Mouse (Mus musculus) embryonic facial prominence, embryonic 15.5 days (tissue): ENCODE data around the gene Lhx4. TPM values are rescaled to one million over a fixed set of nuclear protein-coding genes. Genes with fewer than 3 reads are reported as not detected.

Experiments used
- ATAC-seq: fragments of 200-750 bp; cut with Nextera tagmentation; 2 replicates; pipeline ENCODE4 v1.8.0; 2017; ENCODE audit warnings: low read depth, moderate TSS enrichment; ENCODE audit not compliant: insufficient number of reproducible peaks, low FRiP score, low TSS enrichment
- H3K27ac ChIP-seq: fragments of 300-500 bp; sonication (generic); replicated peaks from 2 replicates; pipeline ENCODE4 v1.5.1; 2015; ENCODE audit warnings: mild to moderate bottlenecking, inconsistent platforms
- H3K27me3 ChIP-seq: fragments of 300-500 bp; sonication (generic); 2 replicates; pipeline ENCODE4 v1.6.1; 2015; ENCODE audit warnings: inconsistent platforms
- H3K36me3 ChIP-seq: fragments of 300-500 bp; sonication (generic); 2 replicates; pipeline ENCODE4 v1.6.1; 2015; ENCODE audit warnings: mild to moderate bottlenecking, inconsistent platforms
- H3K4me1 ChIP-seq: fragments of 300-500 bp; sonication (generic); 2 replicates; pipeline ENCODE4 v1.6.1; 2015; ENCODE audit warnings: inconsistent platforms
- H3K4me2 ChIP-seq: fragments of 300-500 bp; sonication (generic); replicated peaks from 2 replicates; pipeline ENCODE4 v1.6.1; 2015; ENCODE audit warnings: mild to moderate bottlenecking, inconsistent platforms
- H3K4me3 ChIP-seq: fragments of 300-500 bp; sonication (generic); replicated peaks from 2 replicates; pipeline ENCODE4 v1.5.1; 2015; ENCODE audit warnings: mild to moderate bottlenecking, inconsistent platforms
- H3K9ac ChIP-seq: fragments of 300-500 bp; sonication (generic); 2 replicates; pipeline ENCODE4 v1.6.1; 2015; ENCODE audit warnings: inconsistent platforms
- H3K9me3 ChIP-seq: fragments of 300-500 bp; sonication (generic); replicated peaks from 2 replicates; pipeline ENCODE4 v1.6.1; 2016; ENCODE audit warnings: inconsistent platforms
- whole genome bisulfite sequencing: fragments of 180-500 bp; shearing (Covaris S2); methylation state at CpG from one replicate; pipeline ENCODE4 v1.1.7; 2015; 5-methylcytosine and 5-hydroxymethylcytosine counted together
- polyA plus RNA-seq: library from polyadenylated mRNA; unstranded; fragments of >200 nt; fragmentation: Nextera tagmentation; extraction: Ambion mirVana; gene quantifications from 2 replicates; pipeline ENCODE4 v1.2.1, GENCODE M21; 2015

Gene Lhx4
- polyA plus RNA-seq, 1 experiment from 2014 or later, result not detected

- peak overlapping the region; percentile 49 for H3K4me3 ChIP-seq
- peak overlapping the region; percentile 95 for H3K4me2 ChIP-seq
- peaks cover 88% of the 10 kb centered on the region for H3K27me3 ChIP-seq
- no peak overlapping the region for H3K27ac ChIP-seq
- no peaks in the 10 kb centered on the region for H3K9me3 ChIP-seq
- ATAC-seq, result 0 out of 2 replicates have a peak, but pooled peaks have one; percentile 56
- no peaks in the 10 kb centered on the region for H3K36me3 ChIP-seq
- H3K9ac ChIP-seq, result no peak overlapping the region
- under 1% methylated on average over 26 of the region's 26 CpGs for WGBS
- peaks cover 33% of the 10 kb centered on the region for H3K4me1 ChIP-seq
These were observed 9.5 kb downstream of the Lhx4 start for GRCm38 (mm10) chr1:155741988-155742387.

GRCm38 (mm10) chr1:155741378-155741945, 10.0 kb downstream of the Lhx4 start:
- H3K4me1 ChIP-seq, result peaks cover 33% of the 10 kb centered on the region
- H3K4me2 ChIP-seq, result peak overlapping the region; percentile 95
- H3K36me3 ChIP-seq, result no peaks in the 10 kb centered on the region
- H3K9ac ChIP-seq, result no peak overlapping the region
- no peak for ATAC-seq
- no peak overlapping the region for H3K27ac ChIP-seq
- H3K9me3 ChIP-seq, result no peaks in the 10 kb centered on the region
- peak overlapping the region; percentile 49 for H3K4me3 ChIP-seq
- WGBS, result under 1% methylated on average over 34 of the region's 34 CpGs
- H3K27me3 ChIP-seq, result peaks cover 88% of the 10 kb centered on the region

- Histone ChIP-seq H3K9ac (no peak overlapping the region), H3K9me3 (no peaks in the 10 kb centered on the region), H3K4me3 (peak overlapping the region; percentile 49), H3K36me3 (no peaks in the 10 kb centered on the region), H3K4me2 (peak overlapping the region; percentile 95), H3K4me1 (peaks cover 36% of the 10 kb centered on the region), H3K27ac (no peak overlapping the region), H3K27me3 (peaks cover 88% of the 10 kb centered on the region)
- under 1% methylated on average over 44 of the region's 44 CpGs for WGBS
- ATAC-seq, result no peak
These were observed 10.7 kb downstream of the Lhx4 start for GRCm38 (mm10) chr1:155740622-155741377.

- ATAC-seq, result no peak
- WGBS, result under 1% methylated on average over 25 of the region's 25 CpGs
- Histone ChIP-seq H3K9me3 (no peaks in the 10 kb centered on the region), H3K4me2 (no peak overlapping the region), H3K4me3 (no peak overlapping the region), H3K4me1 (peaks cover 32% of the 10 kb centered on the region), H3K27ac (no peak overlapping the region), H3K9ac (no peak overlapping the region), H3K36me3 (no peaks in the 10 kb centered on the region), H3K27me3 (peaks cover 97% of the 10 kb centered on the region)
These were observed 13.6 kb downstream of the Lhx4 start for GRCm38 (mm10) chr1:155737809-155738383.

- H3K27me3 ChIP-seq, result peaks cover 97% of the 10 kb centered on the region
- no peaks in the 10 kb centered on the region for H3K9me3 ChIP-seq
- no peaks in the 10 kb centered on the region for H3K36me3 ChIP-seq
- ATAC-seq, result no peak
- H3K4me2 ChIP-seq, result no peak overlapping the region
- no peak overlapping the region for H3K9ac ChIP-seq
- H3K27ac ChIP-seq, result no peak overlapping the region
- H3K4me3 ChIP-seq, result no peak overlapping the region
- WGBS, result under 1% methylated on average over 58 of the region's 58 CpGs
- peaks cover 25% of the 10 kb centered on the region for H3K4me1 ChIP-seq
These were observed 14.3 kb downstream of the Lhx4 start for GRCm38 (mm10) chr1:155737017-155737808.

- ATAC-seq, result no peak
- under 1% methylated on average over 26 of the region's 26 CpGs for WGBS
These were observed 15.2 kb downstream of the Lhx4 start for GRCm38 (mm10) chr1:155736096-155736825.

GRCm38 (mm10) chr1:155731156-155731555, 20.3 kb downstream of the Lhx4 start:
- Histone ChIP-seq H3K9ac (no peak overlapping the region), H3K4me2 (no peak overlapping the region), H3K27ac (no peak overlapping the region), H3K27me3 (peaks cover 93% of the 10 kb centered on the region), H3K4me1 (no peaks in the 10 kb centered on the region), H3K9me3 (no peaks in the 10 kb centered on the region), H3K36me3 (no peaks in the 10 kb centered on the region), H3K4me3 (no peak overlapping the region)
- ATAC-seq, result no peak
- WGBS, result 0% methylated on average over 2 of the region's 2 CpGs

More at GRCm38 (mm10) chr1:155736096-155736825, 15.2 kb downstream of the Lhx4 start:
- Histone ChIP-seq H3K36me3 (no peaks in the 10 kb centered on the region), H3K4me1 (peaks cover 16% of the 10 kb centered on the region), H3K9me3 (no peaks in the 10 kb centered on the region), H3K27ac (no peak overlapping the region), H3K27me3 (peaks cover 97% of the 10 kb centered on the region), H3K9ac (no peak overlapping the region), H3K4me3 (no peak overlapping the region), H3K4me2 (no peak overlapping the region)

- no peak overlapping the region for H3K9ac ChIP-seq
- H3K4me1 ChIP-seq, result no peaks in the 10 kb centered on the region
- no peak overlapping the region for H3K27ac ChIP-seq
- no peak overlapping the region for H3K4me3 ChIP-seq
- 2% methylated on average over 23 of the region's 23 CpGs for whole genome bisulfite sequencing
- no peaks in the 10 kb centered on the region for H3K36me3 ChIP-seq
- ATAC-seq, result no peak
- peaks cover 94% of the 10 kb centered on the region for H3K27me3 ChIP-seq
- no peaks in the 10 kb centered on the region for H3K9me3 ChIP-seq
- no peak overlapping the region for H3K4me2 ChIP-seq
These were observed 22.2 kb downstream of the Lhx4 start for GRCm38 (mm10) chr1:155729113-155729795.

- 19% methylated on average over 10 of the region's 10 CpGs for whole genome bisulfite sequencing
These were observed 23.7 kb downstream of the Lhx4 start for GRCm38 (mm10) chr1:155727830-155728229.

GRCm38 (mm10) chr1:155725876-155726275, 25.6 kb downstream of the Lhx4 start:
- no peak overlapping the region for H3K9ac ChIP-seq
- ATAC-seq, result no peak
- no peaks in the 10 kb centered on the region for H3K9me3 ChIP-seq
- no peak overlapping the region for H3K4me2 ChIP-seq
- H3K36me3 ChIP-seq, result no peaks in the 10 kb centered on the region
- no peak overlapping the region for H3K27ac ChIP-seq
- WGBS, result 71% methylated on average over 2 of the region's 2 CpGs
- peaks cover 93% of the 10 kb centered on the region for H3K27me3 ChIP-seq
- no peak overlapping the region for H3K4me3 ChIP-seq
- H3K4me1 ChIP-seq, result no peaks in the 10 kb centered on the region

More at GRCm38 (mm10) chr1:155727830-155728229, 23.7 kb downstream of the Lhx4 start:
- Histone ChIP-seq H3K4me1 (no peaks in the 10 kb centered on the region), H3K9me3 (no peaks in the 10 kb centered on the region), H3K27ac (no peak overlapping the region), H3K9ac (no peak overlapping the region), H3K36me3 (no peaks in the 10 kb centered on the region), H3K27me3 (peaks cover 95% of the 10 kb centered on the region), H3K4me2 (no peak overlapping the region), H3K4me3 (no peak overlapping the region)
- no peak for ATAC-seq
